Mouse (Mus musculus) heart, adult 2 months (tissue): ENCODE measurements at regions not wholly inside any gene's neighbourhood (a gene's known extent, or its start where the extent isn't known, plus 50 kb on each side); places are given as distances from the start of the nearest gene placed in this dataset.

Experiments
- DNase-seq, 2 experiments: peaks; one replicate each; pipeline ENCODE4 v3.0.0; 2021
- H3K27ac ChIP-seq: fragments of 200-600 bp; 2 replicates; pipeline ENCODE4 v1.8.1; 2022
- H3K27me3 ChIP-seq: fragments of 200-500 bp; 2 replicates; pipeline ENCODE4 v1.6.1; 2012; ENCODE audit warnings: mild to moderate bottlenecking, low read length, inconsistent platforms, mixed read lengths; ENCODE audit not compliant: control insufficient read depth, insufficient read depth
- H3K36me3 ChIP-seq: fragments of 200-500 bp; 2 replicates; pipeline ENCODE4 v1.6.1; 2012; ENCODE audit warnings: low read length, inconsistent platforms; ENCODE audit not compliant: control insufficient read depth, insufficient read depth
- H3K4me1 ChIP-seq: fragments of 200-500 bp; 2 replicates; pipeline ENCODE4 v1.6.1; 2011; ENCODE audit warnings: low read length; ENCODE audit not compliant: control insufficient read depth, insufficient read depth
- H3K4me3 ChIP-seq: fragments of 200-600 bp; 2 replicates; pipeline ENCODE4 v1.8.1; 2022
- H3K79me2 ChIP-seq: fragments of 200-500 bp; replicated peaks from 2 replicates; pipeline ENCODE4 v1.6.1; 2012; ENCODE audit warnings: mild to moderate bottlenecking, inconsistent platforms, low read length, moderate library complexity, mixed read lengths; ENCODE audit not compliant: control insufficient read depth, insufficient read depth
- H3K9ac ChIP-seq: fragments of 200-500 bp; 2 replicates; pipeline ENCODE4 v1.6.1; 2012; ENCODE audit warnings: low read depth, mild to moderate bottlenecking, control low read depth, inconsistent platforms, low read length, mixed read lengths
- CTCF ChIP-seq: fragments of 200-600 bp; IDR thresholded peaks from 2 replicates; pipeline ENCODE4 v1.8.1; 2022; ENCODE audit warnings: antibody characterized with exemption, mild to moderate bottlenecking, moderate library complexity
- EP300 ChIP-seq: fragments of 200-500 bp; IDR thresholded peaks from 2 replicates; pipeline ENCODE4 v1.6.1; 2011; ENCODE audit warnings: low read depth, low read length, control low read depth; ENCODE audit not compliant: insufficient read depth
- POLR2A ChIP-seq: fragments of 200-500 bp; IDR thresholded peaks from 2 replicates; pipeline ENCODE4 v1.6.1; 2011; ENCODE audit warnings: mild to moderate bottlenecking, low read depth, low read length, control low read depth; ENCODE audit not compliant: insufficient read depth
- WGBS: fragments of 180-500 bp; shearing (Covaris S2); methylation state at CpG from one replicate; pipeline ENCODE4 v1.1.7; 2018; 5-methylcytosine and 5-hydroxymethylcytosine counted together
- intact Hi-C: fragments of 180-260 bp; cut with DNase I; formaldehyde crosslinking; loops from one replicate; pipeline ENCODE4 v1.15.1; 2025

DNA sequence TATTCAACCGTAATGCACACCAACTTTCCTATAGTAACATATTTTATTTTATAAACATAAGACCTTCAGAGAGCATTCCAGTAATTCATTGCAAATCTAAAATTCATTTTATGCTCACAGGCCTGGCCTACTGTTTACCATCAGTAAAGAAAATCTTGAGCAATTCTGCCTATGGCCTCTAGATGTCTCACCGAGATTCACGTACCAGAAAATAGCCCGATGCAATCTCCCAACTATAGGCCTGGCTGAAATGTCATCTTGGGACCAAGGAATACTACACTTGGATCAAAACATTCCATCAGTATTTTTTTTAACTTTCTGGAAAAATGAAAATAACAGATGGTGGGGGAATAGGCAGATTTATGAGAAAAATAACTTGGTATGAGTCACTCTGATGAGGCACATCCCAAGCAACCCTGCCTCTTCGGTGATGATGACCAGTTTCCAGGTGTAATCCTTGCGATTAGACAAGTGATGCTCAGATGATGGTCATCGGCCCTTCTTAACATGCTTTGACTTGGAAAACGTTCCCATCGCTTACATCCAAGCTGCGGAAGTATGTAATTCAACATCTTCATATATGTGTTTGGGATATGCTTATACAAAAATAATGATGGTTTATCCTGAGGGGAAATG lies 439.9 kb downstream of the Nyap2 start:
- Histone ChIP-seq H3K4me1 (no peaks in the 10 kb centered on the region), H3K36me3 (no peaks in the 10 kb centered on the region), H3K79me2 (no peaks in the 10 kb centered on the region), H3K27ac (no peak overlapping the region), H3K27me3 (no peaks in the 10 kb centered on the region), H3K4me3 (no peak overlapping the region), H3K9ac (no peak overlapping the region)
- 52% methylated on average over 10 of the region's 10 CpGs for WGBS
- no peak for DNase-seq
- TF ChIP-seq EP300 (no peak), POLR2A (no peak), CTCF (peak; percentile 81)
- intact Hi-C loops = loop anchor here (2.0 to 5.0 kb wide), 3 partner anchors 171 to 916 kb away; no protein-coding TSS in a partner anchor

DNA sequence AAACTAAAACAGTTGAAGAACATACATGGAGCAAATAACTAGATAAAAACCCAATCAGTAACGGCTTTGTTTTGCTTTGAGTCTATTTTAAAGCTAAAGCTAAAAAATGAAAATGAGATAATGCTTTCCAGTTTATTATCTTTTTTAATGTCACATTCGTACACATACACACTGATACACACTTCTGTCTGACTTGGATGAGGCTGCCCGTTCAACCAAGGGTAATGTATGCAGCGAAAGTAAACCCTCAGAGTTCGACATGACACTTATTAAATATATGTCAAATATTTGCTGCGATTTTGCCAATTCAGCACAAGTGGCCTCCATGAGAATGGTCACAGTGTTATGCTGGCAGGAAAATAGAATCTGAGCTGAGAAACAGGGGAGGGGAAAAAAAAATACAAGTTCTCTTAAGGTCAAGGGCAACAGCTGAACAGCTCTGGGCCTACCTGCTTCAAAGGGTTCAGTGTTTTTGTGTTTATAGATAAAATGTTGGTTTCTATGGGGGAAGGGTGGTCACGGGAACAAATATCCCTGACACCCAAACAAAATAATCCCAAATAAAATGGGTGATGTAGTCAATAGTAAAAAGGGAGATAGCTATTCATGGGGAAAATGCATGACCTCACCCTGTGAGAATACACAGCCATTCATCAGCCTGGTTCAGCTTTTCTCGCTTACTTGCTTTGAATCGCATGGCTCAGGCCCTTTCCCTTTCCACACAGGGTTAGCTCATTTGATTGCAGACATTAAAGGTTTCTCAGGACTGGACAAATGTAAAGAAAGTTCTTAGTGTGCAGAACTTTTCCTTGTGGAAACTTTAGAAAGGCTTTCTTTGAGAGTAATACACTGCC lies 443.9 kb downstream of the Nyap2 start:
- no peak for TF ChIP-seq POLR2A
- no peak for DNase-seq
- no peak overlapping the region for H3K4me3 ChIP-seq
- H3K27me3 ChIP-seq = no peaks in the 10 kb centered on the region
- 71% methylated on average over 9 of the region's 9 CpGs for WGBS
- no peaks in the 10 kb centered on the region for H3K79me2 ChIP-seq
- no peak overlapping the region for H3K9ac ChIP-seq
- H3K27ac ChIP-seq = no peak overlapping the region; the same call in 1 of the 2 replicates
- no peaks in the 10 kb centered on the region for H3K4me1 ChIP-seq
- H3K36me3 ChIP-seq = no peaks in the 10 kb centered on the region
- intact Hi-C loops = no loop called here

DNA sequence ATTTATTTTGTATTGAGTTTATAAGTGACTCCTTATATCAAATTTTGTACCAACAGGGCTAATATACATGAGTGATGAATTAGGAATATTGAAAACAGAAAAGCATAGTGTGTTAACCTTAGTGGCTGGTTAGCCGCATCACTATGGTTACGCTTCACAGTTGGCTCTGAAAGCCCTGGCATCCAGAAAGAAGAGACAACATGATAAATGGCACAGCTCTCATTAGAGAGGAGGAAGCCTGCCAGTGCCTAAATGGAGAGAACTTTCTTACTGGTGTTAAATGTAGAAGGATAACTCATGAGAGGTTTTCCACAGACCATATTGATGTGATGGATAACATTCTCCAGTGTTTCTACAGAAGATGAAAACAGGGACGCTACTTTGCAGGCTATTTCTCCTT lies 446.2 kb downstream of the Nyap2 start:
- Histone ChIP-seq H3K27me3 (no peaks in the 10 kb centered on the region), H3K36me3 (no peaks in the 10 kb centered on the region), H3K4me3 (no peak overlapping the region), H3K79me2 (no peaks in the 10 kb centered on the region), H3K9ac (no peak overlapping the region), H3K27ac (no peak overlapping the region), H3K4me1 (no peaks in the 10 kb centered on the region)
- no peak for DNase-seq
- TF ChIP-seq EP300 = no peak
- no peak for TF ChIP-seq POLR2A
- no peak for TF ChIP-seq CTCF
- intact Hi-C loops = no loop called here
- WGBS = 86% methylated on average over 3 of the region's 3 CpGs

DNA sequence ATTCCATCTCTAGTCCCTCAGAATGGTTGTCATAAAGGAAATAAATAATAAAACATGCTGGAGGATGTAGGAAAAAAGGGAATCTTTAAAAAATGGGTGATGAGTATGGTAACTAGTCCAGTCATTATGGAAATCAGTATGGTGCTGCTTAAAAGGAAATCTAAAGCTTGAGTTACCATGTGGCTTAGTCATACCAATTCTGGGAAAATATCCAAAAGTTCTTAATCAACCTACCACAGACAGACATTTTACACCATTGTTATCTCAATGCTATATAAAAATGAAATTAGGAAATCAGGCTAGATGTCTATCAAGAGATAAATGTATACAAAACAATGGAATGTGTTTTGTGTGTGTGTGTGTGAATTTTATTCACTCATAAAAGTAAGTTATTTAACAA lies 449.1 kb downstream of the Nyap2 start:
- no peak for DNase-seq
- Histone ChIP-seq H3K27me3 (no peaks in the 10 kb centered on the region), H3K9ac (no peak overlapping the region), H3K79me2 (no peaks in the 10 kb centered on the region), H3K4me3 (no peak overlapping the region), H3K36me3 (no peaks in the 10 kb centered on the region), H3K27ac (no peak overlapping the region), H3K4me1 (no peaks in the 10 kb centered on the region)
- TF ChIP-seq POLR2A (no peak), CTCF (no peak), EP300 (no peak)
- intact Hi-C loops = no loop called here

DNA sequence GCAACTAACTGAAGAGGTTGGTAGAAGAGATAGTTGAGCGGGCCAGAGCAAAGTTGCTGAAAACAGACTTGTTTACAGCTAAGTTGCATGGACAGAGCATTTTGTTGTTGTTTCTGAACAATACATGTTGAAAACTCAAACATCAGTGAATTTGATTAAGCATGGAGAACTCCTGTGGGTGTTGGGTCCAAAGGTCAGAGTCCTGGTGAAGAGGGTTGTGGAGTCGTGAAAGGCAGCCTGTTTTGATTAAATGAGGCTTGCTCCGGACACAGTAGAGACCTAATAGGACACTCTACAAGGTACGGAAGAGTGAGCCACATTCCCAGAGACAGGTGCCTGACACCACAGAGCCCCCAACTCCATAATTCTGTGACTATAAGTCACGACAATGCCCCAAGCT lies 461.1 kb downstream of the Nyap2 start:
- Histone ChIP-seq H3K4me3 (no peak overlapping the region), H3K27ac (no peak overlapping the region), H3K9ac (no peak overlapping the region), H3K36me3 (no peaks in the 10 kb centered on the region), H3K79me2 (no peaks in the 10 kb centered on the region), H3K4me1 (no peaks in the 10 kb centered on the region), H3K27me3 (no peaks in the 10 kb centered on the region)
- TF ChIP-seq EP300 (no peak), POLR2A (no peak), CTCF (no peak)
- intact Hi-C loops = no loop called here
- WGBS = 74% methylated on average over 5 of the region's 5 CpGs
- no peak for DNase-seq

DNA sequence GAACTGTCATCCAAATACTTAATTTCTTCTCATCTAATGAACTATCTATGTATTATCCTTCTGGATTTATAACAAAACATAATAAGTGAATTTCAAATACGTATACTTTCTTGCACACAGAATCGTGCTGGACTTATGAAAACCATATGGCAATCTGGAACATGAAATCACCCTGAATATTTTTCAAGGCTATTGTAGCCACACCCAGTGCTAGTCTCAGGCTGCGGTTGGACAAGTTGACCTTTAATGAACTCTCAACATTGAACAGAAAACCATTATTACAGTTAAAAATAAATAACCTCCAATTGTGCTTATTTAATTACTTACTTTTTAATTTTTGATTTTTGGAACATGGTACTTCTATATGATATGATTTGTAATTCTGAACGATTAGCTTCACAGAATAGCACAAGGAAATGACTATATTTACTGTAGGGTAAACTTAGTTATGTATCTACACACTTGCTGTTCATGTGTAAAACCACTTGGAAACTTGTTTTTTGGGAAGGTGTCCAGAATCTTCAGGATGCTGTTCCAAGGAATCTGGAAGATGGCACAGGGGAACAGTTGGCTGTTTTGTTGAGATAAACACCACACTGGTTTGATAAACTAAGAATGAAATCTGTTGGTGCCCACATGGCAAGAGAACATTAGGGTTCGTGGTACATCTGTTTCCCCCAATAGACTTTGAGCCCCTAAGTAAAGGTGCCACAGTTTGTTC lies 463.0 kb downstream of the Nyap2 start:
- 71% methylated on average over 5 of the region's 5 CpGs for WGBS
- Histone ChIP-seq H3K27ac (no peak overlapping the region), H3K79me2 (no peaks in the 10 kb centered on the region), H3K4me1 (no peaks in the 10 kb centered on the region), H3K4me3 (no peak overlapping the region), H3K9ac (no peak overlapping the region), H3K36me3 (no peaks in the 10 kb centered on the region), H3K27me3 (no peaks in the 10 kb centered on the region)
- no peak for DNase-seq
- TF ChIP-seq EP300 (no peak), POLR2A (no peak), CTCF (no peak)
- intact Hi-C loops = no loop called here
